Mouse (Mus musculus): ENCODE data around the gene Tmem28. TPM values are rescaled to one million over a fixed set of nuclear protein-coding genes. Genes with fewer than 3 reads are reported as not detected.

Tmem28 gene
- 2.0 and 2.3 TPM in 2 replicates for polyA plus RNA-seq (2014; fragmentation: Nextera tagmentation; extraction: Ambion mirVana)

DNA sequence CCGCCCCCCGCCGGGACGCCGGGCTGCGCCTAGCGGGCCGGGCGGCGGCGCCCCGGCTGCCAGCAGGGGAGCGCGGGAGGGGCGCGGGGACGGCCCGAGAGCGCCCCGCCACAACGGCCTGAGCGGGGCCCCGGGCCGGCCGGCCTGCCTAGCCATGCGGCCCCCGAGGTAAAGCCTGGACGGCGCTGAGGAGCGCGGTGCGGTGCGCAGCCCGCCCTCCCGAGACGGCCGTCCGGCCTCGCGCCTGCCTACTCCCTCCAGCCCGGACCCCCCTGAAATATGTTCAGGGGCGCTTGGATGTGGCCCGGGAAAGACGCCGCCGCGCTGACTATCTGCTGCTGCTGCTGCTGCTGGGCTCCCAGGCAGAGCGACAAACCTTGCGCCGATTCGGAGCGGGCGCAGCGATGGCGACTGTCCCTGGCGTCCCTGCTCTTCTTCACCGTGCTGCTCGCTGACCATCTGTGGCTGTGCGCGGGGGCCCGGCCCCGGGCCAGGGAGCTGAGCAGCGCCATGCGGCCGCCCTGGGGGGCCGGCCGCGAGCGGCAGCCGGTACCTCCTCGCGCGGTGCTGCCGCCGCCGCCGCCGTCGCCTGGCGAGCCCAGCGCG, at the start of gene Tmem28:
Gene Tmem28 (plus strand): TSS at position 232 of the 606 bp plus-strand sequence.
- peak; percentile 6 for DNase-seq (ENCODE audit: low spot score)
- Histone ChIP-seq H3K4me2 (ENCODE audit: low read length) (peak within 1 kb of the TSS; percentile 57), H3K9me3 (replicated peaks; ENCODE audit: control insufficient read depth, low read length) (no peaks in the 10 kb centered on the region), H3K4me3 (ENCODE audit: low read depth, low read length) (peak within 1 kb of the TSS; percentile 59), H3K4me1 (ENCODE audit: control insufficient read depth, insufficient read depth, low read length) (no peaks in the 10 kb centered on the region), H3K9ac (ENCODE audit: low read length) (peak within 1 kb of the TSS; percentile 66), H3K36me3 (ENCODE audit: control insufficient read depth, insufficient read depth, low read length) (no peaks in the 10 kb centered on the region), H3K27me3 (replicated peaks; ENCODE audit: control insufficient read depth, insufficient read depth, low read length) (no peaks in the 10 kb centered on the region), H3K27ac (ENCODE audit: low read depth, low read length) (peak within 1 kb of the TSS; percentile 78)
- peak; percentile 41 for ATAC-seq
- 40% methylated on average over 58 of the region's 82 CpGs for WGBS

DNA sequence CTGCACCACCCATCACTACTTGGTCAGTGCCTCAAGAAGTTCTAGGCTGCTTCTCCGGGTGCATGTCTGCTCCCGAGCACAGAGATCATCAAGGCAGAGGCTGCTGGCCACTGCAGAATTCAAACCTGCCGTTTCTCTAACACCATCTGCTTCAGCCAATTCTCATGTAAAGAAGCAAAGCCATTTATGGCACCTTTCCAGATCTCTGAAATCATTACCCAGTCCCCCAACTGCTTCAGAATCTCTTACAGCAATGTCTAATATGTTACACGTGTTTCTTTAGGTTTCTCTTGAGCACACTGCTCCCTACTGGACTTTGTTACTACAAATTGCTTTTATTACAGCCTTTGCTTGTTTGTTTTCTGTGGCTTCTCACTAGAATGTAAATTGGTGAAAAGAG, 40.5 kb upstream of the Tmem28 start:
- H3K27ac ChIP-seq (ENCODE audit: low read depth, low read length) = no peak overlapping the region
- WGBS = 63% methylated on average over 4 of the region's 4 CpGs
- no peak overlapping the region for H3K4me3 ChIP-seq (ENCODE audit: low read depth, low read length)
- H3K27me3 ChIP-seq (replicated peaks; ENCODE audit: control insufficient read depth, insufficient read depth, low read length) = no peaks in the 10 kb centered on the region
- no peak overlapping the region for H3K9ac ChIP-seq (ENCODE audit: low read length)
- H3K4me1 ChIP-seq (ENCODE audit: control insufficient read depth, insufficient read depth, low read length) = no peaks in the 10 kb centered on the region
- DNase-seq (ENCODE audit: low spot score) (peak; percentile 67), ATAC-seq (peak; percentile 61; the same call in 1 of the 2 replicates)
- no peak overlapping the region for H3K4me2 ChIP-seq (ENCODE audit: low read length)
- no peaks in the 10 kb centered on the region for H3K36me3 ChIP-seq (ENCODE audit: control insufficient read depth, insufficient read depth, low read length)
- H3K9me3 ChIP-seq (replicated peaks; ENCODE audit: control insufficient read depth, low read length) = no peaks in the 10 kb centered on the region

DNA sequence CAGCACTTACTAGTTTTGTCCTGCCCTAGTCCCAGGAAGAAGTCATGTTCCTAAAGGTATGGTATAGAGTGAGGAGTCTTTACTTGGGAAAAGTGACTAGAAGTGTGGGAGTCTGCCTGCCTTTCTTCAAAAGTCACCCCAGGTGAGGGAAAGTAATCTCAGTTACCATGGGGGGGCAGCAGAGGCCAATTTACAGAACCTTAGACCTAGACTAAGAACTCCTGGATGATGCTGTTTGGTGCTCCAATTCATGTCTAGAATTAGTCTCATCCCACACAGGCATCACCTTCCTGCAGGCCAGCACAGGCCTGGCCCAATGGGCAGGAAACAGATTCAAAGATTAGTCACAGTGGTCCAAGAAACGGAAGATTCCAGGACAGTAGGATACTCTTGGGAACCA, 12.4 kb upstream of the Tmem28 start:
- no peaks in the 10 kb centered on the region for H3K36me3 ChIP-seq (ENCODE audit: control insufficient read depth, insufficient read depth, low read length)
- H3K4me3 ChIP-seq (ENCODE audit: low read depth, low read length) = no peak overlapping the region
- no peaks in the 10 kb centered on the region for H3K4me1 ChIP-seq (ENCODE audit: control insufficient read depth, insufficient read depth, low read length)
- H3K27me3 ChIP-seq (replicated peaks; ENCODE audit: control insufficient read depth, insufficient read depth, low read length) = no peaks in the 10 kb centered on the region
- no peak overlapping the region for H3K27ac ChIP-seq (ENCODE audit: low read depth, low read length)
- no peaks in the 10 kb centered on the region for H3K9me3 ChIP-seq (replicated peaks; ENCODE audit: control insufficient read depth, low read length)
- WGBS = 39% methylated on average over 1 of the region's 1 CpGs
- ATAC-seq (no peak), DNase-seq (ENCODE audit: low spot score) (peak; percentile 28)
- no peak overlapping the region for H3K9ac ChIP-seq (ENCODE audit: low read length)
- no peak overlapping the region for H3K4me2 ChIP-seq (ENCODE audit: low read length)

DNA sequence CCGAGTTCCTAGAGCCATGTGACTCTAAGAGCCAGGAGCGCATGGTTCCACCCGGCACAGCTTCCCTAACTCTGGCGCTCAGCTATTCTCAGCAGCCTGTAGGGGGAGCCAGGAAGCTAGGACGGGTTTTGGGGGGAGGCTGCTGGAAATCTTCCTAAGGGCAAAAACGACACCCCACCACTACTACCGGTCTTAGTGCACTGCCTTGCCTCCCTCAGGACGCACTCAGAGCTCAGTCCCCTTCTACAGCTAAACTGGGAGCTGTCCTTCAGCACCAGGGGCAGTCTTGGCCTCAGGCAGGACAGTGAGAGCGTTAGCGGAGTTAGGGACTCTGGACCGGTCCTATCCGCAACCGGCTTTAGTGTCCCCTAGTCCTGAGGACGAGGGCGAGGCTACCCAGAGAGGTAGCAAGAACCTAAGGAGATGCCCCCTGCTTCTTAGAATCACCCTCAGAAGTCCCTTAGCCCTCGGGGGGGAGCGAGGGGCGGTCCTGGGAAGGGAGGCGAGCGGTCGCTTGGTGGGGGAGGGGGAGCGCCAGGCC, 1.4 kb upstream of the Tmem28 start:
- Histone ChIP-seq H3K27me3 (replicated peaks; ENCODE audit: control insufficient read depth, insufficient read depth, low read length) (no peaks in the 10 kb centered on the region), H3K4me1 (ENCODE audit: control insufficient read depth, insufficient read depth, low read length) (no peaks in the 10 kb centered on the region), H3K27ac (ENCODE audit: low read depth, low read length) (peak overlapping the region; percentile 78), H3K4me3 (ENCODE audit: low read depth, low read length) (peak overlapping the region; percentile 59), H3K4me2 (ENCODE audit: low read length) (peak overlapping the region; percentile 57), H3K9me3 (replicated peaks; ENCODE audit: control insufficient read depth, low read length) (no peaks in the 10 kb centered on the region), H3K9ac (ENCODE audit: low read length) (peak overlapping the region; percentile 66), H3K36me3 (ENCODE audit: control insufficient read depth, insufficient read depth, low read length) (no peaks in the 10 kb centered on the region)
- peak; percentile 65 for ATAC-seq
- 39% methylated on average over 22 of the region's 22 CpGs for WGBS
- DNase-seq (ENCODE audit: low spot score) = peak; percentile 84

DNA sequence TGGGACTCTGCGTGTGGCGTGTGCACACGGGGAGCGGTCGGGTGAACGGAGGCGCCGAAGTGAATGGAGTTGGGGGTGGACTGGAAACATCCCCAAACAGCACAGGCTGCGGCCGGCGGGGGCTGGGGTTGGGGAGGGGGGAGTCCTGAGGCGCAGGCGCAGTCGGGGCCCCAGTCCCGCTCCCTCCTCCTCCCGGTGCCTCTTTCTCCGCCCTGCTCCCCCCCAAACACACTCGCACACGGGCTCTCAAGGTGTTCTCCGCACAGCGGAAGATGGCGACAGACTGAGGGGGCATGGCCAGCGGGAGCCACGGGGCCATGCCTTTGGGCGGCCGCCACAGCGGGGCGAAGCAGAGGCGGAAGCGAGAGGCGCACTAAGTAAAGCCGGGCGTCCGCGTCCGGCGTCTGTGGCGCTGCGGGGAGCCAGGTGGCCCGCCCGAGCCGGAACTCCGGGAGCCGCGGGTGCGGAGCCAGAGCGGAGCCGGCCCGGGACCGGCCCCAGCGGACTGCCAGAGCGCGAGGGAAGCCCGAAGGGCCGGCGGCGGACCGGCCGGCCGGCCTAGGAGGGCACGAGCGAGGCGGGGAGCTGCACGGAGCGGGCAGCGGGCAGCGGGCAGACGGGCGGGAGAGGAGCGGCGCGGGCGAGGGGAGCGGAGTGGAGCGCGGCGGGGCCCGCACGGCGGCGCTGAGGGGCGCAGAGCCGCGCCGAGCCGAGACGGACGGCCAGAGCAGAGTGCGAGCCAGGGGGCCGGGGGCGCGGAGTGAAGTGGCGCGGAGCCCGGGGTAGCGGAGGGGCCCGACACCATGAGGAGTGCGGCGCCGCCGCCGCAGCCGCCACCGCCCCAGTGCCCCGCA, 658 bp upstream of the Tmem28 start:
- Histone ChIP-seq H3K9me3 (replicated peaks; ENCODE audit: control insufficient read depth, low read length) (no peaks in the 10 kb centered on the region), H3K4me3 (ENCODE audit: low read depth, low read length) (peak overlapping the region; percentile 59), H3K36me3 (ENCODE audit: control insufficient read depth, insufficient read depth, low read length) (no peaks in the 10 kb centered on the region), H3K27ac (ENCODE audit: low read depth, low read length) (peak overlapping the region; percentile 78), H3K4me2 (ENCODE audit: low read length) (peak overlapping the region; percentile 57), H3K27me3 (replicated peaks; ENCODE audit: control insufficient read depth, insufficient read depth, low read length) (no peaks in the 10 kb centered on the region), H3K4me1 (ENCODE audit: control insufficient read depth, insufficient read depth, low read length) (no peaks in the 10 kb centered on the region), H3K9ac (ENCODE audit: low read length) (peak overlapping the region; percentile 66)
- 29% methylated on average over 96 of the region's 105 CpGs for WGBS
- ATAC-seq (peak; percentile 81), DNase-seq (ENCODE audit: low spot score) (peak; percentile 74)

DNA sequence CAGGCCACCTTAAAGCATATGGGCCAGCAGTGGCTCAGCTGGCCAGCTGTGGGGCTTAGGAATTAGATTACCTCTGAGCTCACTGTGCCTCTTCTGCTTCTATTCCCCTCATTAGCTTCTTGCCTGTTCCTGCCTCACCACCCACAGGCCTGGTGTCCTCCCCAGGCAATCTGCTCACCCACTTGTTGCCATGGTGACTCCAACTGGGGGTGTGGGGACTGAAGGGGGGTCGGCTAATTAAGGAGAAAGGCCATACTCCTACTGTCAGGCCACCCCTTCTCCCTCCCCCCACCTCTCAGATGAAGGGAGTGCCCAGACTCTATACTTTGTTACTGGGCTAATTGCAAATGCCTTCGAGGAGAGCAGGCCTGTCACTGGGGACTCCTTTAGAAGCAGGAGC, 21.3 kb downstream of the Tmem28 start:
- Histone ChIP-seq H3K9ac (ENCODE audit: low read length) (no peak overlapping the region), H3K27ac (ENCODE audit: low read depth, low read length) (no peak overlapping the region), H3K27me3 (replicated peaks; ENCODE audit: control insufficient read depth, insufficient read depth, low read length) (no peaks in the 10 kb centered on the region), H3K36me3 (ENCODE audit: control insufficient read depth, insufficient read depth, low read length) (no peaks in the 10 kb centered on the region), H3K4me3 (ENCODE audit: low read depth, low read length) (no peak overlapping the region), H3K9me3 (replicated peaks; ENCODE audit: control insufficient read depth, low read length) (no peaks in the 10 kb centered on the region), H3K4me1 (ENCODE audit: control insufficient read depth, insufficient read depth, low read length) (no peaks in the 10 kb centered on the region), H3K4me2 (ENCODE audit: low read length) (no peak overlapping the region)
- DNase-seq (ENCODE audit: low spot score) = peak; percentile 24
- ATAC-seq = peak; percentile 69
- WGBS = 8% methylated on average over 2 of the region's 2 CpGs

DNA sequence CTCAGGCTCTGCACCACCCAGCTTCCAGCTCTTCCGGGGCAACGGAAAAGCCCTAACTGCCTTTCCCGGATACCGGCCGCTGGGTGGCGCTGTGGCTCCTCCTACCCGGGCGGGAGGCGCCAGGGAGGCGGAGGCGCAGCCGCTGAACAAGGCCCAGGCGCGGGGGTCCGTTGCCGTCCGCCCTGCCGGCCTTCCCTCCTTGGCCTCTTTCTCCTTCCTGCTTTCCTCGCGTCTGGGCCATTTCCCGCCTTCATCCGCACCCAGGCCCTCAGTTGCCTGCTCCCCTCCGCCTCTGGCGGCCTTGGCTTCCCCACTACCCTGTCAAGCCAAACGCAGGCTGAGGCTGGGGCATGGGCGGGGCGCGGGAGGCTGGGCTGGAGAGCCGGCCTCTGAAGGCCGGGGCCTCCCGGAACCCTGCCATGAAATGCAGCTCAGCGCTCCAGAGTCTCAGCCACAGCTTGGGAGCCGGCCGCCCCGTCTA, 32.5 kb downstream of the Tmem28 start:
- Histone ChIP-seq H3K9me3 (replicated peaks; ENCODE audit: control insufficient read depth, low read length) (no peaks in the 10 kb centered on the region), H3K9ac (ENCODE audit: low read length) (peak overlapping the region; percentile 52; the same call in 1 of the 2 replicates), H3K27me3 (replicated peaks; ENCODE audit: control insufficient read depth, insufficient read depth, low read length) (no peaks in the 10 kb centered on the region)

DNA sequence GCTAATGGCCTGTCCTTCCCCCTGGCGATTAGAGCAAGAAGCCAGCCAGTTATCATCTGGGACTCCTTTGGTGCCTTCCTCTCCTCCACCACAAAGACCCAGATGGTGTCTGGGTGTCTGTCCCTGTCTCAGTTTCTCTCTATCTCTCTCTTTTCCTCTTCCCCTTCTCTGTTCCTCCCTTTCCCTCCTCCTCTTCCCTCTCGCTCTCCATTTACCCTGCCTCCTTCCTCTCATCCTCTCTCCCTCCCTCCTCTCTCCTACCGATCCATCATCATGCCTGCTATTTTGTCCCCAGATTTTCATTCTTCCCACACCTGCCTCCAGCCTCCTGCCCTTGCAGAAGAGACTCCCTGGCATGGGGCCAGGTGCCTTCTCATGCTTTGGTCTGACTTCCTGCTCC, 33.0 kb downstream of the Tmem28 start:
- peak overlapping the region; percentile 46; the same call in 1 of the 2 replicates for H3K4me2 ChIP-seq (ENCODE audit: low read length)
- 54% methylated on average over 3 of the region's 3 CpGs for WGBS

More for the DNA sequence above, 32.5 kb downstream of the Tmem28 start:
- peak overlapping the region; percentile 21; the same call in 1 of the 2 replicates for H3K27ac ChIP-seq (ENCODE audit: low read depth, low read length)
- peak overlapping the region; percentile 46 for H3K4me2 ChIP-seq (ENCODE audit: low read length)
- H3K4me1 ChIP-seq (ENCODE audit: control insufficient read depth, insufficient read depth, low read length) = no peaks in the 10 kb centered on the region
- H3K36me3 ChIP-seq (ENCODE audit: control insufficient read depth, insufficient read depth, low read length) = no peaks in the 10 kb centered on the region
- 31% methylated on average over 33 of the region's 35 CpGs for WGBS
- ATAC-seq = peak; percentile 94
- H3K4me3 ChIP-seq (ENCODE audit: low read depth, low read length) = peak overlapping the region; percentile 20
- peak; percentile 58 for DNase-seq (ENCODE audit: low spot score)

More for the DNA sequence above, 33.0 kb downstream of the Tmem28 start:
- no peaks in the 10 kb centered on the region for H3K36me3 ChIP-seq (ENCODE audit: control insufficient read depth, insufficient read depth, low read length)
- no peak for DNase-seq (ENCODE audit: low spot score)
- H3K9me3 ChIP-seq (replicated peaks; ENCODE audit: control insufficient read depth, low read length) = no peaks in the 10 kb centered on the region
- no peak overlapping the region for H3K4me3 ChIP-seq (ENCODE audit: low read depth, low read length)
- no peak overlapping the region for H3K9ac ChIP-seq (ENCODE audit: low read length)
- H3K27ac ChIP-seq (ENCODE audit: low read depth, low read length) = 0 out of 2 replicates have a peak overlapping the region, but pooled peaks have one; percentile 21
- no peaks in the 10 kb centered on the region for H3K27me3 ChIP-seq (replicated peaks; ENCODE audit: control insufficient read depth, insufficient read depth, low read length)
- no peaks in the 10 kb centered on the region for H3K4me1 ChIP-seq (ENCODE audit: control insufficient read depth, insufficient read depth, low read length)
- ATAC-seq = peak; percentile 11; the same call in 1 of the 2 replicates

Data from forebrain, embryonic 14.5 days (tissue).